Mouse (Mus musculus) stomach, embryonic 15.5 days (tissue): ENCODE measurements at regions not wholly inside any gene's neighbourhood (a gene's known extent, or its start where the extent isn't known, plus 50 kb on each side); places are given as distances from the start of the nearest gene placed in this dataset.

ENCODE experiments used
- ATAC-seq: fragments of 200-750 bp; cut with Nextera tagmentation; 2 replicates; pipeline ENCODE4 v1.8.0; 2017; ENCODE audit warnings: low read depth, moderate number of reproducible peaks, moderate TSS enrichment; ENCODE audit not compliant: insufficient read depth, low FRiP score
- H3K27ac ChIP-seq: fragments of 300-500 bp; sonication (generic); 2 replicates; pipeline ENCODE4 v1.5.1; 2015; ENCODE audit warnings: mild to moderate bottlenecking, inconsistent platforms
- H3K27me3 ChIP-seq: fragments of 300-500 bp; sonication (generic); replicated peaks from 2 replicates; pipeline ENCODE4 v1.6.1; 2015; ENCODE audit warnings: inconsistent platforms
- H3K36me3 ChIP-seq: fragments of 300-500 bp; sonication (generic); 2 replicates; pipeline ENCODE4 v1.6.1; 2015; ENCODE audit warnings: inconsistent platforms
- H3K4me1 ChIP-seq: fragments of 300-500 bp; sonication (generic); 2 replicates; pipeline ENCODE4 v1.6.1; 2015; ENCODE audit warnings: inconsistent platforms
- H3K4me2 ChIP-seq: fragments of 300-500 bp; sonication (generic); 2 replicates; pipeline ENCODE4 v1.6.1; 2015; ENCODE audit warnings: mild to moderate bottlenecking, inconsistent platforms
- H3K4me3 ChIP-seq: fragments of 300-500 bp; sonication (generic); replicated peaks from 2 replicates; pipeline ENCODE4 v1.5.1; 2015; ENCODE audit warnings: inconsistent platforms
- H3K9ac ChIP-seq: fragments of 300-500 bp; sonication (generic); 2 replicates; pipeline ENCODE4 v1.6.1; 2015; ENCODE audit warnings: inconsistent platforms
- H3K9me3 ChIP-seq: fragments of 300-500 bp; sonication (generic); 2 replicates; pipeline ENCODE4 v1.6.1; 2016; ENCODE audit warnings: inconsistent platforms
- WGBS: fragments of 180-500 bp; shearing (Covaris S2); methylation state at CpG from one replicate; pipeline ENCODE4 v1.1.7; 2015; 5-methylcytosine and 5-hydroxymethylcytosine counted together

- H3K36me3 ChIP-seq = no peaks in the 10 kb centered on the region
- H3K9me3 ChIP-seq = no peaks in the 10 kb centered on the region
- H3K27ac ChIP-seq = no peak overlapping the region
- no peaks in the 10 kb centered on the region for H3K4me1 ChIP-seq
- H3K4me3 ChIP-seq = no peak overlapping the region
- no peaks in the 10 kb centered on the region for H3K27me3 ChIP-seq
- H3K9ac ChIP-seq = no peak overlapping the region
- no peak for ATAC-seq
- no peak overlapping the region for H3K4me2 ChIP-seq
- 82% methylated on average over 5 of the region's 5 CpGs for WGBS
Observed at GRCm38 (mm10) chr1:190347610-190348009, 177.1 kb upstream of the Prox1 start.

- 72% methylated on average over 8 of the region's 8 CpGs for WGBS
- Histone ChIP-seq H3K27ac (no peak overlapping the region), H3K9me3 (no peaks in the 10 kb centered on the region), H3K4me2 (no peak overlapping the region), H3K9ac (no peak overlapping the region), H3K36me3 (no peaks in the 10 kb centered on the region), H3K4me1 (no peaks in the 10 kb centered on the region), H3K27me3 (no peaks in the 10 kb centered on the region; the same call in 1 of the 2 replicates), H3K4me3 (no peak overlapping the region)
- ATAC-seq = no peak
Observed at GRCm38 (mm10) chr1:190340715-190341114, 170.2 kb upstream of the Prox1 start.

GRCm38 (mm10) chr1:190334471-190334870 is 164.0 kb upstream of the Prox1 start:
- H3K4me3 ChIP-seq = no peak overlapping the region
- ATAC-seq = no peak
- H3K4me1 ChIP-seq = no peaks in the 10 kb centered on the region
- WGBS = 37% methylated on average over 2 of the region's 2 CpGs
- no peak overlapping the region for H3K4me2 ChIP-seq
- no peak overlapping the region for H3K27ac ChIP-seq
- H3K27me3 ChIP-seq = no peaks in the 10 kb centered on the region
- no peaks in the 10 kb centered on the region for H3K9me3 ChIP-seq
- H3K9ac ChIP-seq = no peak overlapping the region
- no peaks in the 10 kb centered on the region for H3K36me3 ChIP-seq

GRCm38 (mm10) chr1:190334053-190334452 is 163.5 kb upstream of the Prox1 start:
- H3K36me3 ChIP-seq = no peaks in the 10 kb centered on the region
- no peak for ATAC-seq
- no peak overlapping the region for H3K9ac ChIP-seq
- no peaks in the 10 kb centered on the region for H3K9me3 ChIP-seq
- H3K27me3 ChIP-seq = no peaks in the 10 kb centered on the region
- 61% methylated on average over 8 of the region's 8 CpGs for whole genome bisulfite sequencing
- no peak overlapping the region for H3K4me2 ChIP-seq
- no peak overlapping the region for H3K27ac ChIP-seq
- H3K4me1 ChIP-seq = no peaks in the 10 kb centered on the region
- H3K4me3 ChIP-seq = no peak overlapping the region

GRCm38 (mm10) chr1:190332001-190332400 is 161.5 kb upstream of the Prox1 start:
- Histone ChIP-seq H3K4me3 (no peak overlapping the region), H3K9ac (no peak overlapping the region), H3K27ac (no peak overlapping the region), H3K4me2 (no peak overlapping the region), H3K9me3 (no peaks in the 10 kb centered on the region), H3K27me3 (no peaks in the 10 kb centered on the region), H3K4me1 (no peaks in the 10 kb centered on the region), H3K36me3 (no peaks in the 10 kb centered on the region)
- WGBS = 69% methylated on average over 3 of the region's 3 CpGs
- no peak for ATAC-seq

GRCm38 (mm10) chr1:190324562-190324961 is 154.0 kb upstream of the Prox1 start:
- Histone ChIP-seq H3K27me3 (no peaks in the 10 kb centered on the region), H3K4me2 (no peak overlapping the region), H3K36me3 (no peaks in the 10 kb centered on the region), H3K27ac (no peak overlapping the region), H3K4me1 (no peaks in the 10 kb centered on the region), H3K9ac (no peak overlapping the region), H3K9me3 (no peaks in the 10 kb centered on the region), H3K4me3 (no peak overlapping the region)
- 77% methylated on average over 6 of the region's 6 CpGs for WGBS
- no peak for ATAC-seq

- no peak for ATAC-seq
- H3K4me1 ChIP-seq = no peaks in the 10 kb centered on the region
- no peaks in the 10 kb centered on the region for H3K27me3 ChIP-seq
- no peak overlapping the region for H3K4me2 ChIP-seq
- WGBS = 68% methylated on average over 9 of the region's 9 CpGs
- H3K36me3 ChIP-seq = no peaks in the 10 kb centered on the region
- no peak overlapping the region for H3K27ac ChIP-seq
- H3K9me3 ChIP-seq = no peaks in the 10 kb centered on the region
- no peak overlapping the region for H3K9ac ChIP-seq
- H3K4me3 ChIP-seq = no peak overlapping the region
Observed at GRCm38 (mm10) chr1:190323671-190324070, 153.2 kb upstream of the Prox1 start.

GRCm38 (mm10) chr1:190316175-190316574 is 145.7 kb upstream of the Prox1 start:
- H3K4me2 ChIP-seq = no peak overlapping the region
- H3K27me3 ChIP-seq = no peaks in the 10 kb centered on the region
- no peak for ATAC-seq
- H3K9ac ChIP-seq = no peak overlapping the region
- no peak overlapping the region for H3K4me3 ChIP-seq
- no peak overlapping the region for H3K27ac ChIP-seq
- no peaks in the 10 kb centered on the region for H3K36me3 ChIP-seq
- no peaks in the 10 kb centered on the region for H3K9me3 ChIP-seq
- no peaks in the 10 kb centered on the region for H3K4me1 ChIP-seq
- 69% methylated on average over 5 of the region's 5 CpGs for WGBS

- Histone ChIP-seq H3K4me2 (no peak overlapping the region), H3K27me3 (no peaks in the 10 kb centered on the region), H3K4me3 (no peak overlapping the region), H3K4me1 (no peaks in the 10 kb centered on the region), H3K9me3 (no peaks in the 10 kb centered on the region), H3K27ac (no peak overlapping the region), H3K9ac (no peak overlapping the region), H3K36me3 (no peaks in the 10 kb centered on the region)
- 81% methylated on average over 6 of the region's 6 CpGs for WGBS
- ATAC-seq = no peak
Observed at GRCm38 (mm10) chr1:190309831-190310230, 139.3 kb upstream of the Prox1 start.

- H3K27ac ChIP-seq = no peak overlapping the region
- H3K4me3 ChIP-seq = no peak overlapping the region
- H3K4me2 ChIP-seq = no peak overlapping the region
- H3K27me3 ChIP-seq = no peaks in the 10 kb centered on the region
- H3K36me3 ChIP-seq = no peaks in the 10 kb centered on the region
- H3K9ac ChIP-seq = no peak overlapping the region
- 87% methylated on average over 3 of the region's 3 CpGs for WGBS
- no peak for ATAC-seq
- H3K9me3 ChIP-seq = no peaks in the 10 kb centered on the region
- H3K4me1 ChIP-seq = no peaks in the 10 kb centered on the region
Observed at GRCm38 (mm10) chr1:190307751-190308150, 137.2 kb upstream of the Prox1 start.

- Histone ChIP-seq H3K4me1 (no peaks in the 10 kb centered on the region), H3K9me3 (no peaks in the 10 kb centered on the region), H3K4me2 (no peak overlapping the region), H3K27ac (no peak overlapping the region), H3K4me3 (no peak overlapping the region), H3K27me3 (no peaks in the 10 kb centered on the region), H3K36me3 (no peaks in the 10 kb centered on the region), H3K9ac (no peak overlapping the region)
- WGBS = 81% methylated on average over 10 of the region's 10 CpGs
- no peak for ATAC-seq
Observed at GRCm38 (mm10) chr1:190297666-190298327, 127.3 kb upstream of the Prox1 start.

GRCm38 (mm10) chr1:190290061-190290460 is 119.5 kb upstream of the Prox1 start:
- no peaks in the 10 kb centered on the region for H3K9me3 ChIP-seq
- H3K27ac ChIP-seq = no peak overlapping the region
- H3K9ac ChIP-seq = no peak overlapping the region
- 73% methylated on average over 11 of the region's 11 CpGs for WGBS
- no peak overlapping the region for H3K4me3 ChIP-seq
- no peaks in the 10 kb centered on the region for H3K36me3 ChIP-seq
- H3K4me1 ChIP-seq = no peaks in the 10 kb centered on the region
- H3K4me2 ChIP-seq = no peak overlapping the region
- H3K27me3 ChIP-seq = no peaks in the 10 kb centered on the region
- ATAC-seq = no peak
